Mouse (Mus musculus): ENCODE data around the gene Fam71e2.

DNA sequence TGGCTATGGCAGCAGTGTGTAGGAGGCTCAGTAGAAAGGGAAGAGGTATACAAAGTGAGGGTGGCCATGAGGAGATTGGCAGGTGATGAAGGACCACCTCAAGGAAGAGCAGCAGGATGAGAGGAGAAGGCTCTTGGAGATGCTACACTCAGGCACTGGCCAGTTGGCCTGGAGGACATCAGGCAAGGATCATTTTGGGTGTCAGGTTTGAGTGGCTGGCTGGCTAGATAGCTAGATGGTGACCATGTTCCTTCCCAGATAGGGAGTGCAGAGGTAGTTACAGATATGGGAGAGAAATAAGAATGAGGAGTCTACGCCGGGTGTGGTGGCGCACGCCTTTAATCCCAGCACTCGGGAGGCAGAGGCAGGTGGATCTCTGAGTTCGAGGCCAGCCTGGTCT is 26.2 kb downstream of the Fam71e2 start:
- TF ChIP-seq POLR2A (IDR thresholded peaks at IDR 0.05; ENCODE audit: borderline replicate concordance, control insufficient read depth, low read depth, low read length) (no peak), CTCF (IDR thresholded peaks at IDR 0.05; ENCODE audit: control insufficient read depth, insufficient read depth, low read length) (no peak)

Measured in bone marrow, adult 2 months (tissue).